Mouse (Mus musculus): ENCODE measurements around the gene Srsf6. TPM values are rescaled to one million over a fixed set of nuclear protein-coding genes. Genes with fewer than 3 reads are reported as not detected.

The Srsf6 gene
- polyA plus RNA-seq, 1 experiment from 2014 or later: 279 TPM

GRCm38 (mm10) chr2:162914519-162914918, 16.8 kb upstream of the Srsf6 start:
- Histone ChIP-seq H3K9me3 (no peaks in the 10 kb centered on the region), H3K27ac (replicated peaks) (no peak overlapping the region), H3K36me3 (replicated peaks) (no peaks in the 10 kb centered on the region), H3K4me3 (no peak overlapping the region), H3K4me1 (no peaks in the 10 kb centered on the region), H3K27me3 (replicated peaks; ENCODE audit: low read depth, poor library complexity, severe bottlenecking) (no peaks in the 10 kb centered on the region)
- no peak for DNase-seq (ENCODE audit: low spot score)
- WGBS: 63% methylated on average over 2 of the region's 2 CpGs

GRCm38 (mm10) chr2:162919926-162920325, 11.4 kb upstream of the Srsf6 start:
- Histone ChIP-seq H3K9me3 (no peaks in the 10 kb centered on the region), H3K4me1 (0 out of 2 replicates have a peak, but pooled peaks cover 2% of the 10 kb centered on the region), H3K27ac (replicated peaks) (no peak overlapping the region), H3K27me3 (replicated peaks; ENCODE audit: low read depth, poor library complexity, severe bottlenecking) (no peaks in the 10 kb centered on the region), H3K4me3 (no peak overlapping the region), H3K36me3 (replicated peaks) (no peaks in the 10 kb centered on the region)
- 67% methylated on average over 5 of the region's 5 CpGs for WGBS
- DNase-seq (ENCODE audit: low spot score): no peak

GRCm38 (mm10) chr2:162922183-162922582, 9.1 kb upstream of the Srsf6 start:
- no peaks in the 10 kb centered on the region for H3K36me3 ChIP-seq (replicated peaks)
- no peak overlapping the region for H3K27ac ChIP-seq (replicated peaks)
- no peak overlapping the region for H3K4me3 ChIP-seq
- DNase-seq (ENCODE audit: low spot score): peak; percentile 53
- H3K27me3 ChIP-seq (replicated peaks; ENCODE audit: low read depth, poor library complexity, severe bottlenecking): no peaks in the 10 kb centered on the region
- 17% methylated on average over 6 of the region's 6 CpGs for WGBS
- H3K9me3 ChIP-seq: no peaks in the 10 kb centered on the region
- 0 out of 2 replicates have a peak, but pooled peaks cover 2% of the 10 kb centered on the region for H3K4me1 ChIP-seq

- Histone ChIP-seq H3K36me3 (replicated peaks) (no peaks in the 10 kb centered on the region), H3K9me3 (no peaks in the 10 kb centered on the region), H3K4me1 (0 out of 2 replicates have a peak, but pooled peaks cover 2% of the 10 kb centered on the region), H3K4me3 (no peak overlapping the region), H3K27ac (replicated peaks) (no peak overlapping the region), H3K27me3 (replicated peaks; ENCODE audit: low read depth, poor library complexity, severe bottlenecking) (no peaks in the 10 kb centered on the region)
- 72% methylated on average over 5 of the region's 5 CpGs for WGBS
- no peak for DNase-seq (ENCODE audit: low spot score)
These were observed 8.5 kb upstream of the Srsf6 start for GRCm38 (mm10) chr2:162922834-162923233.

GRCm38 (mm10) chr2:162924126-162924525, 7.2 kb upstream of the Srsf6 start:
- Histone ChIP-seq H3K4me1 (0 out of 2 replicates have a peak, but pooled peaks cover 2% of the 10 kb centered on the region), H3K27me3 (replicated peaks; ENCODE audit: low read depth, poor library complexity, severe bottlenecking) (0 out of 2 replicates have a peak, but pooled peaks cover 3% of the 10 kb centered on the region), H3K4me3 (no peak overlapping the region), H3K27ac (replicated peaks) (no peak overlapping the region), H3K9me3 (no peaks in the 10 kb centered on the region), H3K36me3 (replicated peaks) (no peaks in the 10 kb centered on the region)
- 85% methylated on average over 5 of the region's 5 CpGs for WGBS
- DNase-seq (ENCODE audit: low spot score): no peak

DNA sequence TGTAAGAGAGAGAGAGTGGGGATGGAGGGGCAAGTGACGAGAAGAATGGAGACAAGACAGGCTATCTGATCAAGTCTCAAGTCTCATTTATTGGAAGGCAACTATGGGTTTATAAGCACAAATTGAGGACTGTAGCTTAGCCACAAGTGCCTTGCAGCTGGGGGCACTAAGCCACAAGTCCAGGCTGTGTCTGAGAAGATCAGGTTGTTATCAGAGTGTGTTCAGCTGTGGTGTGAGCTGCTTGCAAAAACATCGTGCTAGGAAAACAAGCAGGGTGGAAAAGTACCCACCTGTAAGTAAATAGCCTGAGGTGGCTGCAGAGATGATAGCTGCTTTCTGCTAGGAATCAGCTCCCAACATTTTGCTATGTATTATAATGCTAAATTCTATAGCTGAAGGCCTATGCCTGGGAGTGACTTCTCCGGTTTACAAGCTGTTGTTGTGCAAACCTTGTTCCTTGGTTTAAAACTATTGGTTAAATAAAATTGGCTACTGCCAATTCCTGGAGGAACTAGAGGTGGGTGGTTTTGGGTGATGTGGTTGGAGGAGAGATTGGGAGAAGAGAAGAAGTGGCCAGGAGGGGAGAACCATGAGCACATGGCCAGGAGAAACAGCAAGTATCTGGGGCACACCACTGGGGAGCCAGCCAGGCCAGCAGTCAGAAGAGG, 3.3 kb upstream of the Srsf6 start:
- Histone ChIP-seq H3K4me3 (no peak overlapping the region), H3K27me3 (replicated peaks; ENCODE audit: low read depth, poor library complexity, severe bottlenecking) (0 out of 2 replicates have a peak, but pooled peaks cover 4% of the 10 kb centered on the region), H3K27ac (replicated peaks) (no peak overlapping the region), H3K9me3 (no peaks in the 10 kb centered on the region), H3K36me3 (replicated peaks) (peaks cover 7% of the 10 kb centered on the region), H3K4me1 (peaks cover 17% of the 10 kb centered on the region)
- 65% methylated on average over 3 of the region's 3 CpGs for WGBS
- DNase-seq (ENCODE audit: low spot score): no peak

GRCm38 (mm10) chr2:162929704-162930103, 1.6 kb upstream of the Srsf6 start:
- WGBS: 71% methylated on average over 3 of the region's 3 CpGs

DNA sequence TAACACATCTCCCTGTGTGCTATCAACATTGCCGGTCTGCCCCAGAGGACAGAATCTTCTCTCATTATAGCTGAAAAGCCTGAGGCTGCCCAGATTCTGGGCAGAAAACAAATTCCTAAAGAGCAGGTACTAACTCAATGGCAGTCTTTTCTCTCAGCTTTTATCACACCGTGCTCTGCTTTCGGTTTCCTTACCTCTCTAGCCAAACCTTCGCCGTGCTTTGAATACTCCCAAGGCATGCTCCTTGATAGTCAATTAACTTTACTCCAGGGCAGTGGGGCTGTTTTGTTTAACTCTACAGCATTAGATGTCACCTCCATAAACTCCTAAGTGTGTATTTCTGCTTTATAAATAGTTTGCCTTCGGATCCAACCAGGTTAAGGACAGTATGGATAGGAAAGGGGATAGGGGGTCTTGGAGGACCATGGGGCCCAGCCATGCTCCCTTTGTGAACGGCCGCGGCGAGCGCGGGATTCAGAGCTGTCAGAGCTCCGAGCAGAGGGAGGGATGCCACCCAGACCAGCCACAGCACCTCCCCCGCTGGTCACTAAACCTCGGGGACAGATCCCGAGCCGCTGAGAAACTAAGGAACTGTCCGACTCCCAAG, 709 bp upstream of the Srsf6 start:
- H3K4me3 ChIP-seq: peak overlapping the region; percentile 100
- peaks cover 33% of the 10 kb centered on the region for H3K36me3 ChIP-seq (replicated peaks)
- 0 out of 2 replicates have a peak, but pooled peaks cover 4% of the 10 kb centered on the region for H3K27me3 ChIP-seq (replicated peaks; ENCODE audit: low read depth, poor library complexity, severe bottlenecking)
- 2% methylated on average over 18 of the region's 18 CpGs for WGBS
- peak; percentile 84 for DNase-seq (ENCODE audit: low spot score)
- H3K9me3 ChIP-seq: no peaks in the 10 kb centered on the region
- H3K27ac ChIP-seq (replicated peaks): peak overlapping the region; percentile 100
- peaks cover 20% of the 10 kb centered on the region for H3K4me1 ChIP-seq

More at GRCm38 (mm10) chr2:162929704-162930103, 1.6 kb upstream of the Srsf6 start:
- Histone ChIP-seq H3K27ac (replicated peaks) (no peak overlapping the region), H3K36me3 (replicated peaks) (peaks cover 24% of the 10 kb centered on the region), H3K4me3 (peak overlapping the region; percentile 100; the same call in 1 of the 2 replicates), H3K27me3 (replicated peaks; ENCODE audit: low read depth, poor library complexity, severe bottlenecking) (0 out of 2 replicates have a peak, but pooled peaks cover 4% of the 10 kb centered on the region), H3K4me1 (peaks cover 20% of the 10 kb centered on the region), H3K9me3 (no peaks in the 10 kb centered on the region)
- no peak for DNase-seq (ENCODE audit: low spot score)

GRCm38 (mm10) chr2:162931674-162932650, 634 bp downstream of the Srsf6 start:
- H3K36me3 ChIP-seq (replicated peaks): peaks cover 46% of the 10 kb centered on the region
- 0 out of 2 replicates have a peak, but pooled peaks cover 4% of the 10 kb centered on the region for H3K27me3 ChIP-seq (replicated peaks; ENCODE audit: low read depth, poor library complexity, severe bottlenecking)
- H3K4me3 ChIP-seq: peak overlapping the region; percentile 100
- peaks cover 20% of the 10 kb centered on the region for H3K4me1 ChIP-seq
- H3K9me3 ChIP-seq: no peaks in the 10 kb centered on the region
- under 1% methylated on average over 103 of the region's 103 CpGs for WGBS
- peak overlapping the region; percentile 100 for H3K27ac ChIP-seq (replicated peaks)
- DNase-seq (ENCODE audit: low spot score): peak; percentile 74

GRCm38 (mm10) chr2:162932706-162933105, 1.4 kb downstream of the Srsf6 start:
- 42% methylated on average over 4 of the region's 4 CpGs for WGBS
- Histone ChIP-seq H3K27me3 (replicated peaks; ENCODE audit: low read depth, poor library complexity, severe bottlenecking) (0 out of 2 replicates have a peak, but pooled peaks cover 4% of the 10 kb centered on the region), H3K4me3 (peak overlapping the region; percentile 100), H3K36me3 (replicated peaks) (peaks cover 53% of the 10 kb centered on the region), H3K4me1 (peaks cover 20% of the 10 kb centered on the region), H3K27ac (replicated peaks) (no peak overlapping the region), H3K9me3 (no peaks in the 10 kb centered on the region)
- DNase-seq (ENCODE audit: low spot score): no peak

GRCm38 (mm10) chr2:162934421-162934820, 3.1 kb downstream of the Srsf6 start:
- DNase-seq (ENCODE audit: low spot score): no peak
- Histone ChIP-seq H3K27ac (replicated peaks) (no peak overlapping the region), H3K27me3 (replicated peaks; ENCODE audit: low read depth, poor library complexity, severe bottlenecking) (no peaks in the 10 kb centered on the region), H3K9me3 (no peaks in the 10 kb centered on the region), H3K4me1 (peaks cover 20% of the 10 kb centered on the region), H3K4me3 (no peak overlapping the region), H3K36me3 (replicated peaks) (peaks cover 70% of the 10 kb centered on the region)
- WGBS: 94% methylated on average over 19 of the region's 19 CpGs

GRCm38 (mm10) chr2:162935700-162936099, 4.4 kb downstream of the Srsf6 start:
- Histone ChIP-seq H3K36me3 (replicated peaks) (peaks cover 82% of the 10 kb centered on the region), H3K4me3 (no peak overlapping the region), H3K4me1 (peaks cover 11% of the 10 kb centered on the region), H3K27ac (replicated peaks) (no peak overlapping the region), H3K27me3 (replicated peaks; ENCODE audit: low read depth, poor library complexity, severe bottlenecking) (peaks cover 6% of the 10 kb centered on the region; the same call in 1 of the 2 replicates), H3K9me3 (no peaks in the 10 kb centered on the region)
- 94% methylated on average over 3 of the region's 3 CpGs for WGBS
- no peak for DNase-seq (ENCODE audit: low spot score)
